Mouse (Mus musculus): ENCODE data around the gene Cdh23. TPM values are rescaled to one million over a fixed set of nuclear protein-coding genes. Genes with fewer than 3 reads are reported as not detected.
A peak's percentile ranks its signal among the peaks of the same experiment; 100 is the strongest.

Gene Cdh23
- polyA plus RNA-seq, 1 experiment from 2014 or later, result 0.35 TPM

- TF ChIP-seq EP300 (IDR thresholded peaks at IDR 0.05) (no peak), CTCF (IDR thresholded peaks at IDR 0.05) (peak; percentile 35)
- no peak overlapping the region for H3K4me3 ChIP-seq (ENCODE audit: low read depth, low read length)
- H3K9me3 ChIP-seq (ENCODE audit: low read length), result no peaks in the 10 kb centered on the region
- H3K4me1 ChIP-seq (ENCODE audit: insufficient read depth, low read depth, low read length), result no peaks in the 10 kb centered on the region
- ATAC-seq (no peak), DNase-seq (ENCODE audit: low spot score) (no peak)
- no peak overlapping the region for H3K4me2 ChIP-seq (replicated peaks; ENCODE audit: low read depth, low read length)
- WGBS, result 3% methylated on average over 2 of the region's 2 CpGs
- no peak overlapping the region for H3K9ac ChIP-seq (replicated peaks; ENCODE audit: low read depth)
- no peak overlapping the region for H3K27ac ChIP-seq (ENCODE audit: low read length)
- no peaks in the 10 kb centered on the region for H3K36me3 ChIP-seq (ENCODE audit: insufficient read depth, low read length)
- H3K27me3 ChIP-seq (replicated peaks; ENCODE audit: insufficient read depth, low read length), result no peaks in the 10 kb centered on the region
Observed at GRCm38 (mm10) chr10:60443078-60443477, 253.2 kb downstream of the Cdh23 start.

- no peaks in the 10 kb centered on the region for H3K36me3 ChIP-seq (ENCODE audit: insufficient read depth, low read length)
- H3K27ac ChIP-seq (ENCODE audit: low read length), result no peak overlapping the region
- H3K9ac ChIP-seq (replicated peaks; ENCODE audit: low read depth), result no peak overlapping the region
- 78% methylated on average over 4 of the region's 4 CpGs for WGBS
- TF ChIP-seq EP300 (IDR thresholded peaks at IDR 0.05) (no peak), CTCF (IDR thresholded peaks at IDR 0.05) (no peak)
- no peaks in the 10 kb centered on the region for H3K9me3 ChIP-seq (ENCODE audit: low read length)
- H3K27me3 ChIP-seq (replicated peaks; ENCODE audit: insufficient read depth, low read length), result no peaks in the 10 kb centered on the region
- DNase-seq (ENCODE audit: low spot score), result no peak
- no peak overlapping the region for H3K4me3 ChIP-seq (ENCODE audit: low read depth, low read length)
- H3K4me1 ChIP-seq (ENCODE audit: insufficient read depth, low read depth, low read length), result no peaks in the 10 kb centered on the region
- no peak for ATAC-seq
- no peak overlapping the region for H3K4me2 ChIP-seq (replicated peaks; ENCODE audit: low read depth, low read length)
Observed at GRCm38 (mm10) chr10:60442321-60442720, 254.0 kb downstream of the Cdh23 start.

- 26% methylated on average over 4 of the region's 4 CpGs for WGBS
- ATAC-seq, result no peak
- DNase-seq (ENCODE audit: low spot score), result no peak
Observed at GRCm38 (mm10) chr10:60432679-60433078, 263.6 kb downstream of the Cdh23 start.

GRCm38 (mm10) chr10:60430591-60430990, 265.7 kb downstream of the Cdh23 start:
- no peaks in the 10 kb centered on the region for H3K27me3 ChIP-seq (replicated peaks; ENCODE audit: insufficient read depth, low read length)
- H3K9me3 ChIP-seq (ENCODE audit: low read length), result no peaks in the 10 kb centered on the region

More at GRCm38 (mm10) chr10:60432679-60433078, 263.6 kb downstream of the Cdh23 start:
- Histone ChIP-seq H3K36me3 (ENCODE audit: insufficient read depth, low read length) (no peaks in the 10 kb centered on the region), H3K27me3 (replicated peaks; ENCODE audit: insufficient read depth, low read length) (no peaks in the 10 kb centered on the region), H3K4me1 (ENCODE audit: insufficient read depth, low read depth, low read length) (no peaks in the 10 kb centered on the region), H3K4me2 (replicated peaks; ENCODE audit: low read depth, low read length) (no peak overlapping the region), H3K4me3 (ENCODE audit: low read depth, low read length) (no peak overlapping the region), H3K9ac (replicated peaks; ENCODE audit: low read depth) (no peak overlapping the region), H3K27ac (ENCODE audit: low read length) (no peak overlapping the region), H3K9me3 (ENCODE audit: low read length) (no peaks in the 10 kb centered on the region)
- TF ChIP-seq EP300 (IDR thresholded peaks at IDR 0.05) (no peak), CTCF (IDR thresholded peaks at IDR 0.05) (no peak)

GRCm38 (mm10) chr10:60430001-60430400, 266.3 kb downstream of the Cdh23 start:
- Histone ChIP-seq H3K4me1 (ENCODE audit: insufficient read depth, low read depth, low read length) (no peaks in the 10 kb centered on the region), H3K27me3 (replicated peaks; ENCODE audit: insufficient read depth, low read length) (no peaks in the 10 kb centered on the region), H3K36me3 (ENCODE audit: insufficient read depth, low read length) (no peaks in the 10 kb centered on the region), H3K27ac (ENCODE audit: low read length) (no peak overlapping the region), H3K9me3 (ENCODE audit: low read length) (no peaks in the 10 kb centered on the region), H3K9ac (replicated peaks; ENCODE audit: low read depth) (no peak overlapping the region), H3K4me3 (ENCODE audit: low read depth, low read length) (no peak overlapping the region), H3K4me2 (replicated peaks; ENCODE audit: low read depth, low read length) (no peak overlapping the region)
- DNase-seq (ENCODE audit: low spot score), result no peak
- 82% methylated on average over 10 of the region's 10 CpGs for WGBS
- TF ChIP-seq CTCF (IDR thresholded peaks at IDR 0.05), result no peak
- TF ChIP-seq EP300 (IDR thresholded peaks at IDR 0.05), result no peak
- no peak for ATAC-seq

More at GRCm38 (mm10) chr10:60430591-60430990, 265.7 kb downstream of the Cdh23 start:
- Histone ChIP-seq H3K4me2 (replicated peaks; ENCODE audit: low read depth, low read length) (no peak overlapping the region), H3K4me3 (ENCODE audit: low read depth, low read length) (no peak overlapping the region), H3K4me1 (ENCODE audit: insufficient read depth, low read depth, low read length) (no peaks in the 10 kb centered on the region), H3K9ac (replicated peaks; ENCODE audit: low read depth) (no peak overlapping the region), H3K36me3 (ENCODE audit: insufficient read depth, low read length) (no peaks in the 10 kb centered on the region), H3K27ac (ENCODE audit: low read length) (no peak overlapping the region)
- TF ChIP-seq EP300 (IDR thresholded peaks at IDR 0.05), result no peak
- no peak for TF ChIP-seq CTCF (IDR thresholded peaks at IDR 0.05)
- DNase-seq (ENCODE audit: low spot score) (no peak), ATAC-seq (no peak)
- WGBS, result 65% methylated on average over 6 of the region's 6 CpGs

GRCm38 (mm10) chr10:60422756-60423155, 273.5 kb downstream of the Cdh23 start:
- H3K4me3 ChIP-seq (ENCODE audit: low read depth, low read length), result no peak overlapping the region
- H3K4me1 ChIP-seq (ENCODE audit: insufficient read depth, low read depth, low read length), result no peaks in the 10 kb centered on the region
- 56% methylated on average over 7 of the region's 7 CpGs for WGBS
- H3K27ac ChIP-seq (ENCODE audit: low read length), result no peak overlapping the region
- DNase-seq (ENCODE audit: low spot score), result no peak
- ATAC-seq, result no peak
- no peaks in the 10 kb centered on the region for H3K27me3 ChIP-seq (replicated peaks; ENCODE audit: insufficient read depth, low read length)
- no peak overlapping the region for H3K9ac ChIP-seq (replicated peaks; ENCODE audit: low read depth)
- H3K36me3 ChIP-seq (ENCODE audit: insufficient read depth, low read length), result no peaks in the 10 kb centered on the region
- no peak overlapping the region for H3K4me2 ChIP-seq (replicated peaks; ENCODE audit: low read depth, low read length)
- H3K9me3 ChIP-seq (ENCODE audit: low read length), result no peaks in the 10 kb centered on the region
- no peak for TF ChIP-seq EP300 (IDR thresholded peaks at IDR 0.05)
- no peak for TF ChIP-seq CTCF (IDR thresholded peaks at IDR 0.05)

GRCm38 (mm10) chr10:60419624-60420023, 276.7 kb downstream of the Cdh23 start:
- Histone ChIP-seq H3K27me3 (replicated peaks; ENCODE audit: insufficient read depth, low read length) (no peaks in the 10 kb centered on the region), H3K9me3 (ENCODE audit: low read length) (no peaks in the 10 kb centered on the region), H3K4me3 (ENCODE audit: low read depth, low read length) (no peak overlapping the region), H3K4me1 (ENCODE audit: insufficient read depth, low read depth, low read length) (no peaks in the 10 kb centered on the region), H3K27ac (ENCODE audit: low read length) (no peak overlapping the region), H3K4me2 (replicated peaks; ENCODE audit: low read depth, low read length) (no peak overlapping the region), H3K36me3 (ENCODE audit: insufficient read depth, low read length) (no peaks in the 10 kb centered on the region), H3K9ac (replicated peaks; ENCODE audit: low read depth) (no peak overlapping the region)
- peak; percentile 61 for TF ChIP-seq CTCF (IDR thresholded peaks at IDR 0.05)
- no peak for TF ChIP-seq EP300 (IDR thresholded peaks at IDR 0.05)
- ATAC-seq (no peak), DNase-seq (ENCODE audit: low spot score) (no peak)
- WGBS, result 22% methylated on average over 4 of the region's 4 CpGs

All from lung, postnatal 0 days (tissue).